Mouse (Mus musculus) embryonic facial prominence, embryonic 10.5 days (tissue): ENCODE measurements around the gene Kitl. TPM values are rescaled to one million over a fixed set of nuclear protein-coding genes. Genes with fewer than 3 reads are reported as not detected.

Experiments used
- DNase-seq: peaks from one replicate; pipeline ENCODE4 v3.0.0-alpha.2; 2017; ENCODE audit warnings: low spot score
- H3K27ac ChIP-seq: fragments of 300-500 bp; sonication (generic); replicated peaks from 2 replicates; pipeline ENCODE4 v1.5.1; 2016; ENCODE audit warnings: mild to moderate bottlenecking
- H3K27me3 ChIP-seq: fragments of 300-500 bp; sonication (generic); replicated peaks from 2 replicates; pipeline ENCODE4 v1.6.1; 2016; ENCODE audit warnings: low read depth, mild to moderate bottlenecking; ENCODE audit not compliant: poor library complexity, severe bottlenecking
- H3K36me3 ChIP-seq: fragments of 300-500 bp; sonication (generic); replicated peaks from 2 replicates; pipeline ENCODE4 v1.6.1; 2016; ENCODE audit warnings: mild to moderate bottlenecking, moderate library complexity
- H3K4me1 ChIP-seq: fragments of 300-500 bp; sonication (generic); 2 replicates; pipeline ENCODE4 v1.6.1; 2016
- H3K4me3 ChIP-seq: fragments of 300-500 bp; sonication (generic); 2 replicates; pipeline ENCODE4 v1.5.1; 2016; ENCODE audit warnings: mild to moderate bottlenecking, moderate library complexity
- H3K9me3 ChIP-seq: fragments of 300-500 bp; sonication (generic); 2 replicates; pipeline ENCODE4 v1.6.1; 2016; ENCODE audit warnings: mild to moderate bottlenecking
- WGBS: fragments of 180-500 bp; shearing (Covaris S2); methylation state at CpG from one replicate; pipeline ENCODE4 v1.1.7; 2016; 5-methylcytosine and 5-hydroxymethylcytosine counted together
- microRNA-seq: library from miRNA; unstranded; fragments of <30 nt; microRNA quantifications from one replicate; pipeline ENCODE4, GENCODE M21; 2017
- polyA plus RNA-seq: library from polyadenylated mRNA; unstranded; fragments of >200 nt; fragmentation: Nextera tagmentation; extraction: Ambion mirVana; gene quantifications from 2 replicates; pipeline ENCODE4 v1.2.1, GENCODE M21; 2016

Kitl gene
- polyA plus RNA-seq, 1 experiment from 2014 or later: 13.2 TPM

GRCm38 (mm10) chr10:100148123-100148522 is 132.7 kb downstream of the Kitl start:
- no peak for DNase-seq
- WGBS: 91% methylated on average over 6 of the region's 6 CpGs
- H3K36me3 ChIP-seq: no peaks in the 10 kb centered on the region
- no peaks in the 10 kb centered on the region for H3K9me3 ChIP-seq
- no peaks in the 10 kb centered on the region for H3K27me3 ChIP-seq
- no peak overlapping the region for H3K4me3 ChIP-seq
- no peaks in the 10 kb centered on the region for H3K4me1 ChIP-seq
- no peak overlapping the region for H3K27ac ChIP-seq

Small RNAs within 50 kb of the gene (microRNA-seq; reads per million reads assigned to microRNA genes)
- gene Gm22918 (not detected), gene Gm25287 (not detected)
